Mouse (Mus musculus) kidney, postnatal 14 days (tissue): Measurements from ENCODE around the gene Ctr9.

ENCODE experiments used
- DNase-seq: peaks from one replicate; pipeline ENCODE4 v3.0.0; 2022; ENCODE audit warnings: mixed read lengths

Gene Ctr9

DNA sequence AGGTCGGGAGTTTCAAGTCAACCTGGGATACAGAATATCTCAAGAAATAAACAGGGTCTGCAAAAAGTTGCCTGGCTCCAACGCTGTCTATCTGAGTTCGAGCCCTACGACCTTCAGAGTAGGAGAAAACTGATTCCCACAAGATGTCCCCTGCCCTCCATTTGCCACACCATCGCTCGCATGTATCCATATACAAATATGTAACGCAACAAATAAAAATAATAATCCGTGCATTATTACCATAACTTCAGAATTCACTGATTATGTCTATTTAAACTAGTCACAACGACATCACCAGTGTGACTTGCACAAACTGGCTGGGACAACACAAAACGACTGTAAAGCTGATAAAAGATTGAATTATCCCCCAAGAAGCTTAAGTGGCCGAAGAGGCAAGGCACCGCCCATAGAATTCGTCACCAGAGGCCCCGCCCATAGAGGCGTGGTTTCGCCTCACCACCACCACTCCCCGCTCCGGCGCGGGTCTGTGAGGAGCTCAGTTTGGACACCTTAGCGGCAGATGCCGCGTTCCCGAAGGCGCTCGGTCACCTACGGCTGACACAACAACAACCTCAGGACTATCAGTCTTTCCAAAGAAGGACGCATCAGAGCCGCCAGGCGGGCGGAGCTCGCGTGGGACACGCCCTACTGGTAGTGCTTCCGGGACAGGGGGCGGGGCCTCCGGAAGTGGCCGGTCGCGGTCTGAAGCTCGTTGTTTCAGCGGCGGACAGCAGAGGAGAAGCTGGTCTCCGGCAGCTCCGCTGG, at the start of gene Ctr9:
Gene Ctr9 (plus strand): TSS at position 671 of the 765 bp plus-strand sequence.
- peak; percentile 96 for DNase-seq

DNA sequence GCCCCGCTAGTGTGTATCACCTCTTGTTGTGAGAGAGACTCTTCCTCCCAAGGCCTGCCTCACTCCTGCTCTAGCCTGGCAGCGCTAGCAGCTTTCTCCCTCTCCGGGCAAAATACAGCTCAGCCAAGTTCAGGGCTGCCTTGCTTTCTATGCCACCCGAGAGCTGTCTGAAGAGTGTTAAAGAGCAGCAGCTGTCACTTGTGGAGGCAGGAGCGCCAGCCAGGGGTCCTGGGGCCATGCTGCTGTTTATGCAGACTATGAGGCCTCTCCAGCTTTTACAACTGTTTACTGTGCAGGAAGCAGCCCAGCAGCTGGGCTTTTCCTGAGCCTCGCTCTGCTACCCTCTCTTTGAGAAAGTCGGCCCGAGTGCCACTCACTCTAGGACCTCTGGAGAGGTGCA, 47.7 kb upstream of the Ctr9 start:
- DNase-seq: peak; percentile 38

DNA sequence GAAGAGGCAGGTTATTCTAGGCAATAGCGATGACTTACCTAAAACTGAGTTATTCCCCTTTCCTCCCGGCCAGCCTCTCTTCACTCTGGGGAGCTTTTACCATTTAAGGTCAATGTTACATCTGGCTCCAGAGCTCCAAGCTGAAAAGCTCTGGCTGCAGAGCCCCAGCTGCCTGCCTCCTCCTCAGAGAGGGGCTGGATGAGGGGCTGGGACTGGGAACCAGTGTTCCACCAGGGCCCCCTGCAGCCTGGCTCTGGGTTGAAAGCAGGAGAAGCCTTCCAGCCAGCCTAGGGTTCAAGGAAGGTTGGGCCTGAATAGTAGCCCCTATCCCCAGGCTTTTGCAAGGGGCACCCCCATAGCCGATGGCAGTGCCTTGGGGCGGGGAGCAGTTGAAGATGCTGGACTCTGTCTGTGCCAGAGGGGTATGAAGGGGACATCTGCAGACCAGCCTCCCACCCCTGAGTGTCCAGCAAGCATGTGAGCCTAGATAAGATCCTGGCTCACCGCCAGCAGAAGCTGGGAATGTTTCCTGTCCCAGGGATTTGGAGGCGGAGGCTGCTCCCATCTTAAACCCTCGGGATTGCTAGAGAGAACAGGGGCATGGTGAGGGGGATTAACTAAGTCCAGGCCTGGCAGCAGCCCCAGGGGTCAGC, 46.6 kb upstream of the Ctr9 start, which contains the start of gene Mrvi1:
Gene Mrvi1 (minus strand): TSS at position 409 of the 653 bp plus-strand sequence.
- peak; percentile 84 for DNase-seq

DNA sequence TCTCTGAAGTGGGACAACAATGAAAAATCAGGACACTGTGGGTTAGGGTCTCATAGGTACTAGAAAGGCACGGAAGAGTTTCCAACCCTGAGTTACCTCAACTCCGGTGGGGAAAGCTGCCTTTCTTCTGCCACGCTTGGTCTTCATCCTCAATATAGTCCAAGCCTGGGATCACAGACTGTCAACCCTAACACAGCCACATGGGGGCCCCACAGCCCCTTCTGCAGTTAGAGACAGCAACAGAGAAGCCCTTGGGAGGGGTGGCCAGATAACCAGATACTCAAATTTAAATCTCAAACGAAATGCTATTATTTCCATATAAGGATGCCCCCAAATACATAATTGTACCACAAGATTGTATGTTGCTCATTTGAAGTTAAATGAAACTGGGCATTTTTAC, 46.0 kb upstream of the Ctr9 start:
- peak; percentile 72 for DNase-seq

DNA sequence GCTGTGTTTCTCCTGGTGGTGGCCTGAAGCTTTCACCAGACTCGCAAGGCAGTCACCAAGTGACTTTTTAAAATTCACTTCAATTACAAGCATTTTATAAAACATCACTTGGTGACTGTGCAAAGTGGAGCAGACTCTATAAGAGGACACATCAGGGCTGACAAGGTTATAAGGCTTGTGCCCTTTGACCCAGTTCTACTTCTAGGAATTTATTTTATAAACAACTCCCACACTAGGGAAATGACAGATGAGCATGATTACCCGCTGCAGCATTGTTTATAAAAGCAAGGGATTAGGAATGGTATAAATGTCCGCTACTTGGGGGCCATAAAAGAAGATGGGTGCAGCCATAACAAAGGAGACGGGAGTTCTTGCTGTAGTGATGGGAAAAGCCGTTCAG, 45.1 kb upstream of the Ctr9 start:
- peak; percentile 61 for DNase-seq

DNA sequence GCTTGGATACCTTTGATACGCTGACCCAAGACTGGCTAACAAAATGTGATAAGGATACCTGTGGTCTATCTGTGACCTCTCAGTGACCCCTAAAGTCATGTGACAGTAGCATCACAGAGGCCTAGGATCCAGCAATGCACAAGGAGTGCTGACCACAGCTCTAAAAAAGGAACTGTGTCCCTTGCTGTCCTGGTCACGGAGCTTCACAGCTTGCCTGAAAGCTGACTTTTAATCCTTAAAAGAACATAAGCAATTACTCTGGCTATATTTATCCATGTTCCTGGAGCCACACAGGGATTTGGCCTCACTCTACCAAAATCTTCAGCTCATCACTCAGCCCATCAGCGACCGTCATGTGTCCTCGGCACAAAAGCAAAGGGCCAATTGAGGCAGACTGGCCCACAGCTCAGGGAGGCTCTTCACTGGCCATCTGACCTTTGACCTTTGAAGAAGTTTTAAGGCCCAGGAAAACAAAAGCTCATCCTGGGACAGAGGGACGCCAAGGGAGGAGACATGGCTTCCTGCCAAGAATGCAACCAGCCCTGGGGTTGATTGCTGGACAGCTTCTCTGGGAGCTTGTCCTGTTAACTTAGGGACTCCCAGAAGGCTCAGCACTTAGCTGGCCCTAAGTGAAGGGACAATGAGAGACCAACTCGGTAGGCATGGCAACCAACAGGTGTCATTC, 43.0 kb upstream of the Ctr9 start:
- peak; percentile 67 for DNase-seq

DNA sequence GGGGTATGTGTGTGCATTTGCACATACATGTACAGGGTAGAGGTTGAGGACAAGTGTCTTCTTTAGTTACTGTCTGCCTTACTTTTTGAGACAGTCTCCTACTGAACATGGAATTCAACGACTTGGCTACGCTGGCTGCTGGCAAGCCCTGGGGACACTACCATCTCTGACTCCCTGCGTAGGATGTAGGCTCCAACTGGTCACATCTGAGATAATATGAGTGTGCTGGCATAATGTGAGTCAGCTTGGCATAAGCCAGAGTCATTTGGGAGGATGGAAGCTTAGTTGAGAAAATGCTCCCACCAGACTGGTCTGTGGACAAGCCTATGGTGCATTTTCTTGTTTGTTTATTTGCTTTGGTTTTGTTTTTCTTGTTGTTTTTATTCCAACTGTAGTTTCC, 40.7 kb upstream of the Ctr9 start:
- no peak for DNase-seq

DNA sequence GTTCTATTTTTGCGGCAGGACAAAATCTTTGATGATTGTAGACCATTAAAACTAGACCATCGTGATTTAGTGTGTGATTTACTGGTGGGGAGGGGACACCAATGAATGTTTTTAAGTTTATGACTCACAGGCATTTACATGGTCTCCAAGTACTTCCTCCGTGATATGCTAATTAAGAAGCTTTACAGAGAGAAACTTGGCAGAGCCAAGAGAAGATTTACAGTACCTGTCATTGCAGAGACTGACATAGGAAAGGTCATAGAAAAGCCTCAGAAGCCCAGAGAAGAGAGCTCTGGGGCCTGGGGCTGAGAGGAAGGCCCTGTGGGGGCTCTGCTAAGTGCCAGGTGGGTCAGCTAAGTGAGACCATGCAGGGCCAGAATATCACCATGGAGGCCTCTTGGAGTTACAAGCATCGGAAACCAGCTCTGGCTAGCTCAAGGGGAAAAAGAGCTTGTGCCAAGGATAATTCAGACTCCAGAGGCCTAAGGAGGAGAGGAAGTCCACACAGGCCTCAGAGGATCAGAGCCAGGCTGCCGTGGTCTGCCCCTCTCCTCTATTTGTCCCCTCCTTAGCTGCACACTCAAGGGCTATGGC, 39.4 kb upstream of the Ctr9 start:
- DNase-seq: peak; percentile 60

DNA sequence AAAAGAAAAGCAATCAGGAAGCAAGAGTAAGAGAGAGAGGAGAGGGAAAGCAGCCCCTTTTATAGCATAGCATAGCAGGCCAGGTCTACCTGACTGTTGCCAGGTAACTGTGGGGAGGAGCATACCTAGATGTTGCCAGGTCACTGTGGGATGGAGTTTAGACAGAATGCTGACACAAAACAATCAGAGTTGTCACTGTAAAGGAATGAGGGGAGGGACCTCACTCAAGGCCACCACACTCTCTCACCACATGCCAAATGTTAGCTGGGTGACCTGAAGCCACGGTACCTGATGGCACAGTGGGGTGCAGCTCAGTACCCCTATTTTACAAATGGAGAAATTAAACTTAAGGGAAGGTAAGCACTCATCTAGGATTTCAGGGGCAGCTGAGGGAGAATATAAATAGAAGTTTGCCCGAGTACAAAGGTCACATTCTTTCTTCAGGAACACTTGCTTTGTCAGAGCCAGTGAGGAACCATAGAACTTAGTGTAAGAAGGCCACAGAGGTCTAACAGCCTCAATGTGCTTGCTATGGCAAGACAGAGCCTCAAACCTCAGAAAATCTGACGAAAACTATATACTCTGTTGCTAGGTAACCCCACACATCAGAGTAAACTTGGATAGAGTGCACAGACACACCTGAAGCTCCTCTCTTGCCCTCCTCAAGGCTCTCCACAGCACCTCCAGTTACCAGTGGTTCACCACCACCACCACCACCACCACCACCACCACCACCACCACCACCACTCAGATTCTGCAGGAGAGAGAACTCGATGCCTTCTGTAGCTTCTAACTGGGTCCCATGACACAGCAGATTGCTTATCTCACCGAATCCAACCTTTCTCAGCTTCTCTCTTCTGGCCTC, 38.2 kb upstream of the Ctr9 start:
- DNase-seq: peak; percentile 56

DNA sequence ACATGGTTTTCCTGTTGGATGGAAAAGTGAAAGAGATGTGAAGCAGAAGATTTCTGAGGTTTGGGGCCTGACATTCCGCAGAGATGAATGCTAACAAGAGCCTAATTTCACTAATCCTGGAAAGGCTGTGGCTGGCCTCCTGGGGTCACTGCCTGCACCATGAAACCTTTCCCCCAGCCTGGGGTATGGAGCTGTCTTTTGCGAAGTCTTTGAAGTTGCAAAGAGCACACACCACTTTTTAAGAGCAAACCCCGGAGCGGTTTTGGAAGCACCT, 37.6 kb upstream of the Ctr9 start:
- DNase-seq: no peak

DNA sequence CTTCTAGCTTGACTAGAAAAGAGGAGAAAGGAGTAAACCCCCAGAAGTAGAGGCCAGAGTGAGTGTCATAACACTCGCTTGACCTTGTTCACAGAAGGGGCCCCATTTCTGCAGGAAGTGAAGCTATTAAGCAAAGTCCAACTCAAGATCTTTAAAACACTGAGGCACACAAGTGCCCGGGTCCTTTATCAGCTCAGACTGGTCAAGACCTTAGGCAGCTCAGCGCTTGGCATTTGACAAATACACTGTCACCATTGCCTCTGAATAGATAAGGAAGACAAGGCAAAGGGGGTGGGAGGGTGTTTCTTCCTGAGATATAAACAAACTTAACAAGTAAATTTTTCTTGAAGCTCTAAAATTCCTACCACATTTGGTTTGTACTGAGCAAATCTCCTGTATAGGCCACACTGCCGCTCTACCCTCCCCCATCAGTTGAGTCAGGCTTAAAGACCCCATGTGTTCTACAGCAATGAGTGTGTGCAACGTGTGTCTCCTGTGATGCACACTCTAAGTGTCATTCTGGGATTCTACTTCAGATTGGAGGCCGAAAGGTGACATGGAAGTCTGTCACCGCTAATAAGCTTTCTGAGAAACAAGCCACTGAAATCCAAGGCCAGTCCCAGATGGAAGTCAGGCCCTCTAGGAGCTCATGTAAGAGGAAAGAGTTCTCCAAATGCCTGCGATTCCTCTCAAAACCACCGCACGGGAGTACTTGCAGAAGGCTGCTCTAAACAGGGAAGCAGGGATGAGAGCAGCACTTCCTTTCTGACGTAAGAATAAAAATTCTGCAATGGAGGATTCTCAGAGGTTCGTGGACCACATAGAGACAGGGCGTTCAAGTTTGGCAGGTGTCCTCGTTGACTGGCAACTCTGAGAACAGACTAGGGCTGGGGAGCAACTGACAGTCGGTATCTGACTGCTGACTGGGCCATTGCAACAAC, 29.6 kb upstream of the Ctr9 start:
- DNase-seq: no peak

DNA sequence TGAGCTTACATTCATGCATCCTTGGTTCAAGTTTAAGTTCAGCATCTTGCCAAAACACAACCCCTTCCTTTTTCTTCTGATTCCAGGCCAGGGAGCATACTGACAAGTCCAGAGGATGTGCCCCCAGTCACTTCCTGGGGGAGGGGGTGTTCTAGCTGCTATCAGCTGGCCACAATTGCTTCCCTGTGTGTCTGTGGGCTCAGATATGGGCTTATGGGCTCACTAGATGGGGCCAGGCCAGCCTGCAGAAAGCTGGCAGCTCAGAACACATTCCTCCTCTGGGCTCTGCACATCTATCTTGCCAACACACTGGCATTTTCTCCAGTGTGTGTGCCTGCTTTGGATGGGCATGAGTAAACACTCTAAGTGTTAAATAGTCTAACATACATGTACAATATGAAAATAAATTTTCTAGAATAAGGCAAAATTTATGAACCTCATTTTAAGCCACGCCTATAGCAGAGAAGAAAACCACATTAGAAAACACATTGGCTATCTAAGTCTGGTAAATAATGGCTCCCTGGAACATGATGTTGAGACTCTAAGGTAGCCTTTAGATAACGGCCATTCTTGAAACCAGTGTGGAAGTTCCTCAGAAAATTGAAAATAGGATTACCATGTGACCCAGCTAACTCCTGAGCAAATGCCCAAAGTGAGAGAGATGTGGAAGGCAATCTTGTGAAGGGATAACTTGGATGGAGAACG, 24.5 kb upstream of the Ctr9 start:
- no peak for DNase-seq

DNA sequence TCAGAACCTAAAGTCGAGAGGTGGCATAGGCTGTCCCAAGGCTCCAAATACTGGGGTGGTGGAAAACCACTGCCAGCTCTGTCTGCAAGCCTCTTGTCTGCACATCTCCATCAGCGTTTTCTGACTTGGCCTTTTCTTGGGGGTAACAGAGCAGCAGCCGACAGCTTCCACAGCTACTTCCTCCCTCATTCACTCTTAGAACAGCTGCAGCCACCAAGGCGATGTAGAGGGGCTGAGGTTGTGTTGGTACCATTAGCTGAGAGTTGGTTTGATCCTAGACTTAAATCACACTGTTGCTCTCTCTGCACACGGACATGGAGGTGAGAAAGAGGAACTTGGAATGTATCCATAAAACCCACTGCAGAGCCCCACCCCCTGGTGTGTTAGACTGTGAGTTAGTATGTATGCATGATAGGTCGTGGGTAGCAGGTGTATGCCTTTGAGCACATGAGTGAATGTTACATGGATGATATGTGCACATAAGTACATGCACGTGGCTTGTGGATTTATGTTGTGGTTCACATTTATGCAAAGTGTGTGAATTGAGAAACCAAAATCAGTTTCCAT, 14.6 kb upstream of the Ctr9 start:
- DNase-seq: no peak

DNA sequence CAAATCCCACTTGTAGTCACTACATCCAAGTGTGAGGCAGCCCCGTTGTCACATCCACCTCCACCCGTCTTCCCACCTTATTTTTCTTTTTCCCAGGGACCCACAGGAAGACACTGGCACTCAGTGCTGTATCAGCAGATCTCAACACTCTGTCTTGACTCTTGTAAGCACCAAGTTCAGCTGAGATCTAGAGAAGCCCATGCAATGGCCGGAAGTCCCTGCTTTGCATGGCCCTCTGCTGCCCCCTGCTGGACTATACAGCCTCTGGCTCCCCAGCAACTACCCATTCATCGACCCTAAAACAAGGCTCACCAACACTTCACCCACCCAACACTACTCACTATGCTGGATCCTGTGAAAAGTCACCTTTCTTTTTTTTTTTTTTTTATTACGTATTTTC, 13.9 kb upstream of the Ctr9 start:
- DNase-seq: peak; percentile 91

DNA sequence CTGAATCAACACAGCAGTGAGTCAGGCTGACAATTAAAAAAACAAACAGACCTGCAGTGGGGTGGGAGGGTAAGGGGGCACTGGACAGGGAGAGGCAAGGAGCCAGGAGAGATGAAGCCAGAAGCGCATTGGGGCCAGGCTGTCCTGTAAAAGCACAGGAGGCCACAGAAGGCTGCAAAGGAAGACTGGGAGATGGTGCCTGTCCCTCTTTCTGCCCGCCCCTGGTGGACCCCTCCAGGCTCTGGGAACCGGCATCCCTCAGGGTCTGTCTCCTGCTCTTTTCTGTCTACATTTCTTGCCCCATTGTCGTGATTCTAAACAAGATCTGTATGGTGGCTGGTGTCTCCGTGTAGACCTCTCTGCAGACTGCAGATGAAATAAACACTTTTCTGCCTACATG, 13.0 kb upstream of the Ctr9 start:
- no peak for DNase-seq

DNA sequence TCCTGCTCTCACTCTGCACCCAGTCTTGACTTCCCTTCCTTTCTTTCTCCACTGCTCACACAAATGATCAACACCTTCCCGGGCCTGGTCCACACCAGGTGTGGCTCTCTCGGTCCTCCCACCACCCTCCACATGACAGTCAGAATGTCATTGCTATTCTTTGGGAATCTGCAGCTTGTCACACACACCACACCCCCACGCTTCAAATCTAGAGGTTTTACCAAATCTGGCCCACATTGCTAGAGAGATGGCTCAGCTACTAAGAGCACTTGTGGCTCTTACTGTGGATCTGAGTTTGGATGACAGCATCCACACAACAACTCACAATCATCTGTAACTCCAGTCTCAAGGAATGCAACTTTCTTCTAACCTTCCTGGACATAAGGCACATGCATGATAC, 11.8 kb upstream of the Ctr9 start:
- DNase-seq: no peak

DNA sequence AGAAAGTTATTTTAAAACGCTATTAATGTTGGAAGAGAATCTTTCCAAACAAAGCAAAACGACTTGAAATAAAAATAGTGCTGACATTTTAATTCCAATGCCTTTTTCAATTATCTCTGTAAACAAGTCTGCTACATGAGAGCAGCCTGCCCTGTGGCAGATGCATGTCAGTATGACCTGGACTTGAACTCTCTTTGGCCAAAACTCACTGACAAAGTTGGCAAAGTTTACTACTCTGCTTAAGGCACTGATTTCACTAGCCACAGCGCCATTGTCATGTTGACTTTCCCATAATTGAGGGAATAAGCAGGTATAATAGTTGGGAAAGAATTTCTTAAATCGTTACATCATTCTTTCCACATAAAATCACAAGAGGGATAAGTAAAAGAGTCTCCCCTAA, 7.9 kb upstream of the Ctr9 start:
- DNase-seq: peak; percentile 35

DNA sequence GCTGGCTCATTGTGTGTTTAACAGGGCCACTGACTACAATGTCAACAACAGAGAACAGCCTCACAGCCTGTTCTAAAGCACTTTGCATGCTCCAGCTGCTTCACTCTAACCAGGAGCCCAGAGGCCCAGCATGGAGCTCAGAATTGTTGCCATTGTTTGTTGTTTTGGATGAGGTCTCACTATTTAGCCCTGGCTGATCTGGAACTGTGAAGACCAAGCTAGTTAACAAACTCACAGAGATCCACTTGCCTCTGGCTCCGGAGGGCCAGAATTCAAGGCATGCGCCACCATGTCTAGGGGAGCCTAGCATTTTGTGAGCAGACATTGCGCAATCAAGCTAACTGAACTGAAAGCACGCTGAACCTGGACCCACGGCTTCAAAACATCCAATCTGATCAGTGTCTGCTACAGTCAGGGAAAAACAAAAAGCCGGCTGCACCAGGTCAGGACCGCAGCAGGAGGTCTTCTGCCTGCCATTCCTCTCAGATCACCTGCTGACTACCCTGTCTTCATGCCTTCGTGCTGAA, 4.6 kb upstream of the Ctr9 start:
- DNase-seq: peak; percentile 58

DNA sequence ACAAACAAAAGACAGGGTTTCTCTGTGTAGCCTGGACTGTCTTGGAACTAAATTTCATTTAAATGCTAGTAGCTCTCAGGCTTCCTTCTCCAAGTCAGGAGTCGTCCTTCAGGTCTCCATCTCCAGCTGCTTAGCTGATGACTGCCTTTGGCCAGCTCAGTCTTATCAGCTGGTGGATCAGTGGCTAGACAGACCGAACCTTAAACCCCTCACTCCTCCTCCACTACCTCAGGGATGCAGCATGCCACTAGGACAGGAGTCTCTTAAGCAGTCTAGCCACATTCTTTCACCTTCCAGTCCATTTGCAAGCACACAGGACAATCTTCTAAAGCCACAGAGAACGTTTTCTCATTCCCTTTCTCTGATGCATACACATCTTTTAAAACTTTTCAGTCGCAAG, 3.8 kb upstream of the Ctr9 start:
- DNase-seq: no peak

DNA sequence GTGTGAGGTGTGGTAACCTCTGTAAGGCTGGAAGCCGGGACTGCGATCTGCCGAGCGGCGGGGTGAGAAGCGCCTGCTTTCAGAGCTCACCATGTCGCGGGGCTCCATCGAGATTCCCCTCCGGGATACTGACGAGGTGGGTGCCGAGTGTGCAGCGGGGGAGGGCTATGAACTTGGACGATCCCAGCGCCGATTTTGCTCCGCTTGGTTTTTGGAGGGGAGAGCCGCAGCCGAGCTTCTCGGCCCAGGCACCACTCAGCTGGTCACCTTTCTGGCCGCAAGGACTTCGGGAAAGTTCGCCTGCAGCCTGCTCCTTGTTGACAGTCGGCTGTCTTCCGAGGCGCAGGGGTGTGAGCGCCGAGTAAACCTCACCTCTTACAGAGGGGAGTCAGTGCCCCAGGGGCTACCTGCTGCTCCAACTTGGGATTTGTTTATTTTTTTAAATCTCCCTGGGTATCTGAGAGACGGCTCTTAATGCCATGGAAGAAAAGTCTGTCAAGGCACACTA, 349 bp downstream of the Ctr9 start:
- DNase-seq: no peak
